Mouse (Mus musculus) liver, embryonic 11.5 days (tissue): ENCODE results near the gene Nqo2. TPM values are rescaled to one million over a fixed set of nuclear protein-coding genes. Genes with fewer than 3 reads are reported as not detected.
A peak's percentile ranks its signal among the peaks of the same experiment; 100 is the strongest.
"Not testable (repeated sequence)": the region's sequence is repeated elsewhere in the genome, so short reads cannot be mapped to it uniquely, and the experiment has no call there.

ENCODE experiments used
- ATAC-seq: fragments of 200-750 bp; cut with Nextera tagmentation; replicated peaks from 2 replicates; pipeline ENCODE4 v1.8.0; 2017; ENCODE audit warnings: moderate number of reproducible peaks, mild to moderate bottlenecking, moderate TSS enrichment, moderate library complexity; ENCODE audit not compliant: low FRiP score
- DNase-seq: peaks from one replicate; pipeline ENCODE4 v3.0.0-alpha.2; 2017; ENCODE audit warnings: low spot score
- H3K27ac ChIP-seq: fragments of 300-500 bp; sonication (generic); 2 replicates; pipeline ENCODE4 v1.5.1; 2014; ENCODE audit warnings: mild to moderate bottlenecking, low read depth, low read length, control low read depth
- H3K27me3 ChIP-seq: fragments of 300-500 bp; sonication (generic); replicated peaks from 2 replicates; pipeline ENCODE4 v1.6.1; 2014; ENCODE audit warnings: low read length, mixed read lengths; ENCODE audit not compliant: control insufficient read depth, insufficient read depth
- H3K36me3 ChIP-seq: fragments of 300-500 bp; sonication (generic); 2 replicates; pipeline ENCODE4 v1.6.1; 2014; ENCODE audit warnings: mild to moderate bottlenecking, low read length, moderate library complexity, mixed read lengths; ENCODE audit not compliant: control insufficient read depth, insufficient read depth
- H3K4me1 ChIP-seq: fragments of 300-500 bp; sonication (generic); replicated peaks from 2 replicates; pipeline ENCODE4 v1.6.1; 2014; ENCODE audit warnings: low read length, mixed read lengths; ENCODE audit not compliant: control insufficient read depth, insufficient read depth
- H3K4me2 ChIP-seq: fragments of 300-500 bp; sonication (generic); 2 replicates; pipeline ENCODE4 v1.6.1; 2014; ENCODE audit warnings: mild to moderate bottlenecking, control low read depth, moderate library complexity
- H3K4me3 ChIP-seq: fragments of 300-500 bp; sonication (generic); 2 replicates; pipeline ENCODE4 v1.5.1; 2014; ENCODE audit warnings: low read depth, low read length, control low read depth
- H3K9ac ChIP-seq: fragments of 300-500 bp; sonication (generic); 2 replicates; pipeline ENCODE4 v1.6.1; 2014; ENCODE audit warnings: low read depth, low read length, control low read depth
- H3K9me3 ChIP-seq: fragments of 300-500 bp; sonication (generic); 2 replicates; pipeline ENCODE4 v1.6.1; 2016; ENCODE audit warnings: low read length, inconsistent platforms, mixed read lengths; ENCODE audit not compliant: control insufficient read depth
- WGBS: fragments of 180-500 bp; shearing (Covaris S2); extraction: QIAGEN DNeasy Blood & Tissue Kit; methylation state at CpG from one replicate; pipeline ENCODE4 v1.1.7; 2014; 5-methylcytosine and 5-hydroxymethylcytosine counted together
- polyA plus RNA-seq: library from polyadenylated mRNA; unstranded; fragments of >200 nt; fragmentation: Nextera tagmentation; extraction: Ambion mirVana; gene quantifications from 2 replicates; pipeline ENCODE4 v1.2.1, GENCODE M21; 2014

The Nqo2 gene
- polyA plus RNA-seq, 1 experiment from 2014 or later = 36.5 TPM

DNA sequence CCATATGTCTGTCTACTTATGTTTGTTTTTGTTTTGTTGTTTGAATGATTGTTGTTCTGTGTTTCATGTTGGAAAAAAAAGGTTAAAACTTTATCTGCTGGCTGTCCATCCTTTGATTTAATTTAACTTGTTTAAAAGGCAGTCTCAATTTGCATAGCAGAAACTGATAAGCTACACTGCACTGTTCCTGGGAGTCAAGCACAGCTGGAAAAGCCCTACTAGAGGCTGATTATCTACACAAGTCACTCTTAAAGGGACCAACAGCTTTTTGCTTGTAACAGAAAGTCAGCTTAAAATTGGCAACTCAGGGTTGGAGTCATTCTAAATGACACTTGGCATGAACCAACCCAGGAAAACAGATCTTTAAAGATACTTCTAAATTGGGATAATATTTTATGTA, 26.9 kb upstream of the Nqo2 start:
- not testable (repeated sequence) for H3K4me3 ChIP-seq, DNase-seq, H3K27ac ChIP-seq, H3K27me3 ChIP-seq, H3K4me2 ChIP-seq, ATAC-seq, H3K4me1 ChIP-seq, H3K9ac ChIP-seq, H3K36me3 ChIP-seq, H3K9me3 ChIP-seq

DNA sequence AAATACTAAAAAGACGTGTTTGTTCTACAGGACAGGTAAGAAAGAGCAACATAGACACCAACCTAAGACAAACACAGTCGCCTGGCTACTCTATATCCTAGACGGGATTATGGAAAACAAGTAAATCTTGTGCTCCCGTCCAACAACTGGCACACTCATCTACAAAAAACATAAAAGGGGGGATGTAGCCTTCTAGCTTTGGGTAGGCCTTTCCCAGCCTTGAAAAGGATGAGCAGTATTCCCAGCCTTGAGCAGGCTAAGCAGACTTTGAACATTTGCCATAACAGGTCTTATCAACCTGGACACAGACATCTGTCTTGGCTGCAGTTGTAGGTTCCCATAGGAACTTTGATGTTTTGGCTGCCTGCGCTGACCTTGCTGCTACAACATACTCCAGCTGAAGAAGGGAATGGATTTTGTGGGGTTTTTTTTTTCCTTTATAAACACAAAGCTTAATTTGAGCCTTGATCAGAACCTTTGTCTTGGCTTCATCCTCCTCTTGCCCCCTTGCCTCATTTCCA, 23.1 kb upstream of the Nqo2 start:
- H3K9ac ChIP-seq = no peak overlapping the region
- 85% methylated on average over 5 of the region's 5 CpGs for WGBS
- DNase-seq = no peak
- H3K27ac ChIP-seq = no peak overlapping the region
- no peak overlapping the region for H3K4me2 ChIP-seq
- no peaks in the 10 kb centered on the region for H3K9me3 ChIP-seq
- H3K4me3 ChIP-seq = no peak overlapping the region
- no peak for ATAC-seq
- H3K27me3 ChIP-seq = no peaks in the 10 kb centered on the region
- H3K36me3 ChIP-seq = no peaks in the 10 kb centered on the region
- no peaks in the 10 kb centered on the region for H3K4me1 ChIP-seq

DNA sequence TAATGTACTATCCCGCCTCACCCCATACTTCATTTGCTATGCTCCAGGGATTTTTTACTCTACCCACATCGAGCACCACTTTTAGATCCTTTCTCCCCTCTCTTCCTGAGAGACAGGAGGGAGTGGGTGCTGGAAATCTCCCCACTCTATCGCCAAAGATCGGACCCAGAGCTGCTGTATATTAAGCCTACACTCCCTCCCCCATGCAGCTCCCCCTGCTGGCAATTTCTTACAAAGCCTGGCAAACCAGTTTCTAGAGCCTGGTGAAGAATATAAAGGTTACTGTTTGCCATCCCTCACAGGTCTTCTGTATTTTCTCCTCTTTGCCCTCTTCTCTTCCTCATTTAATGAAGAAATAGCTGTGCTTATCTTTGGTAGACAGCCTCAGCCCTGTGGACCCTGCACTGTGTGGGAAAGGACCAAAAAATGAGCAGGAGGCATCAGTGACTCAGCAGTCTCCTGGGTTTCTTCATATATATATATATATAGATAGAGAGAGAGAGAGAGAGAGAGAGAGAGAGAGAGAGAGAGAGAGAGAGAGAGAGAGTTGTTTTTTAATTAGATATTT, 22.2 kb upstream of the Nqo2 start:
- WGBS = 41% methylated on average over 4 of the region's 4 CpGs
- Histone ChIP-seq H3K27me3 (no peaks in the 10 kb centered on the region), H3K36me3 (no peaks in the 10 kb centered on the region), H3K4me2 (no peak overlapping the region), H3K4me1 (no peaks in the 10 kb centered on the region), H3K27ac (no peak overlapping the region), H3K9me3 (no peaks in the 10 kb centered on the region), H3K9ac (no peak overlapping the region), H3K4me3 (no peak overlapping the region)
- no peak for DNase-seq
- peak; percentile 53; the same call in 1 of the 2 replicates for ATAC-seq

DNA sequence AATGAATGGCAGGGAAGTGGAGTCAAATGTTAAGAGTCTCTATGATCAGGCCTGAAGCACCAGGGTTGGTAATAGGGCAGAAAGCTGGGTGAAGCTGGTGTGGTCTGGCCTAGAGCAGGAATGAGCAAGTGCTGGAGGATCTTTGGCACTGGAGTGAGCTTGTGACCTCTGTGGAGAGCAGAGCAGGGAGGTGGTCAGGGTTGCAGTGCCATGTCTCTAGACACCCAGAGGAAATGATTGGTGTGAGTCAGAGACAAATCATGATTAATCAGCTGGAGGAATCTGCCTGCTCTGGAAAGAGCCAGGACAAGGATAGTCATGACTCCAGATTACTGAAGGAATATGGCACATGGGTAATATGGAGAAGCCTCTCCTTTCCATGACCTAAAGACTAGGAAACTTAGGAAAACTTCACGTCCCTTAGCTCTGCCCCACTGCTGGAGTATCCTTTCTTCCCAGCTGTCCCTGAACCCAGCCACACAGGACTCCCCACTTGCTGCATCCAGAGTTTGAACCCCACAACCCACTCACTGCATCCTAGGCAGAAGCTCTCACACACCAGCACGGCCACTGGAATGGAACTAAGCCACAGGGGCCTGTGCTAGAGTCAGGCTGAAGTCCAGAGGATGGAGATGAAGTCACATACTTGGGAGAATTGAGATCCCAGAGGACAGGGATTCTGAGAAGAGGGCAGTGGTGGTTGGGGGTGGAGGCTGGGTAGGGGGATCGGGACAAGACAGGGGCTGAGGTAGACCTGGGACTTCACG, 13.0 kb upstream of the Nqo2 start:
- Histone ChIP-seq H3K9me3 (no peaks in the 10 kb centered on the region), H3K9ac (no peak overlapping the region), H3K4me3 (no peak overlapping the region), H3K36me3 (no peaks in the 10 kb centered on the region), H3K27me3 (no peaks in the 10 kb centered on the region), H3K4me1 (no peaks in the 10 kb centered on the region), H3K4me2 (no peak overlapping the region), H3K27ac (no peak overlapping the region)
- no peak for ATAC-seq
- WGBS = 77% methylated on average over 4 of the region's 4 CpGs
- no peak for DNase-seq

DNA sequence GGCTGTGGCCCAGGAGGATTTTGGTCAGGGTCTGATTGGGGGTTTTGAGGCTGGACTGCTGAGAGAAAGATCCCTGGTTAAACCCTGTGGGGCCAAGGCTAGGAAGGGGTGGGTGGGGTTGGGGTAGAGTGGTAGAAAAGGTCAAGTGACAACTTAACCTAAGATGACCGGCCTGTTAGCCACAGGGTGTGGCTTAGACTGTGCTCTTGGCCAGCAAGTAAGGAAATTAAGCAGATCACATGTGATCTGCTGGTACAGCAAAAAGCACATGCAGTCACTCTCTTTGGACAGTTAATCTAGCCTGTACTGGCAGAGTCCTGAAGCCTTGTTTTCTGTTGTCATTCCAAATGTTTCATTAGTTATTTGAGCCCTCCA, 12.4 kb upstream of the Nqo2 start:
- 55% methylated on average over 1 of the region's 1 CpGs for WGBS
- H3K9ac ChIP-seq = no peak overlapping the region
- ATAC-seq (no peak), DNase-seq (no peak)
- no peaks in the 10 kb centered on the region for H3K9me3 ChIP-seq
- H3K27me3 ChIP-seq = no peaks in the 10 kb centered on the region
- H3K4me1 ChIP-seq = no peaks in the 10 kb centered on the region
- H3K4me2 ChIP-seq = no peak overlapping the region
- H3K36me3 ChIP-seq = no peaks in the 10 kb centered on the region
- H3K4me3 ChIP-seq = no peak overlapping the region
- no peak overlapping the region for H3K27ac ChIP-seq

DNA sequence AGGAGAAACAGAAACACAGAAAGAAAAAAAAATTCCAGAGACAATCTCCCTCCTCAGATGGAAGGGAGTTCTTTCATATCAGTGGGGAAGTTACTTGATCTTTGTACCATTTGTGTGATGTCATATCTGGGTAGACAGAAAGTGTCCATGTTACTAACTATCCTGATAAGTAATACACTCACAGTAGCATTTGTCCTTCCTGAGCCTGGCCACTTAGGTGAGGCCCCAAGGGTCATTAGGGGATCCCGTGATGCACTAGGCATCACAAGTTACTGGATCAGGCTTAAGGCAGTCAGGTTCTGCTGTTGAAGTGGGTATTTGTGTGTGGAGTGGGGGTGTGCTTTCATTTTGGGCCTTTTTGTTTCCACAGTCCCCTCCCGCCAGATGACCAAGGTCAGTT, 11.5 kb upstream of the Nqo2 start:
- H3K4me2 ChIP-seq = no peak overlapping the region
- H3K9ac ChIP-seq = no peak overlapping the region
- H3K4me1 ChIP-seq = no peaks in the 10 kb centered on the region
- DNase-seq = no peak
- no peaks in the 10 kb centered on the region for H3K27me3 ChIP-seq
- H3K9me3 ChIP-seq = no peaks in the 10 kb centered on the region
- 84% methylated on average over 2 of the region's 2 CpGs for WGBS
- no peak overlapping the region for H3K27ac ChIP-seq
- H3K36me3 ChIP-seq = no peaks in the 10 kb centered on the region
- no peak for ATAC-seq
- no peak overlapping the region for H3K4me3 ChIP-seq

DNA sequence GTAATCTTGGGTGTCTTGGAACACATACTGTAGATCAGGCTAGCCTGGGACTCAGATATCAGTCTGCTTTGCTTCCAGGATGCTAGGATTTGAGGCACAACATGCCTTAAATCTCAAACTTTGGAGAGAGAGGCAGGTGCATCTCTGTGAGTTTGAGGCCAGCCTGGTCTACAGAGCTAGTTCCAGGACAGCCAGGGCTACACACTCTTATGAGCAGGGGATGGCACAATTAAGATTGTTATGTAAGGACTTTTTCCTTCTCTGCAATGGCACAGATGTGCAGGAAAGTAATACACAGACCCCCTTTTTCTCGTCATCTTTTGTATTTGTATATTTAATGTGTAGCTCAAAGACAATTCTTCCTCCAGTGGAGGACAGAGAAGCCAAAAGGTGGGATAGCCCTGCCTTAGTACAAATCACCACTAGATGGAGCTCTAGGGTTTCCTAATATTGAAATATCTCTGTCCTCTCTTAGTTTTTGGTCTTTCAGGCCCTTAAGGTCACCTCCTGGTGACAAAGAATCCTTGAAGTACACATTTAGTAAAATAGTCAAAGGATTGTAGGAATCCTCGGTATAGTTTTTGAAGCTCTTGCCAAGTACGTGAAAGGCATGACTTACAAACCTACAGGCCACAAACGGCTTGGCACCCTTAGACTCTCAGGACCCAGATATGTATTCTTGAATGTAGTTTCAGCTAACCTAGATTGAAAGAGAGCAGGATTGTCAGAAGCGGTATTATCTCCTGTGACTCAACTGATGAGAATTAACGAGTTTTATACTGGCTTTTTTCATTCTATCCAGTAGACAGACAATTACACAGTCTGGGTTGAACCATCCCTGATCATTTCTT, 7.7 kb upstream of the Nqo2 start:
- H3K27me3 ChIP-seq = no peaks in the 10 kb centered on the region
- no peaks in the 10 kb centered on the region for H3K4me1 ChIP-seq
- H3K27ac ChIP-seq = no peak overlapping the region
- no peak overlapping the region for H3K4me3 ChIP-seq
- 39% methylated on average over 6 of the region's 6 CpGs for WGBS
- H3K36me3 ChIP-seq = no peaks in the 10 kb centered on the region
- H3K9me3 ChIP-seq = no peaks in the 10 kb centered on the region
- ATAC-seq = no peak; the same call in 1 of the 2 replicates
- H3K9ac ChIP-seq = no peak overlapping the region
- DNase-seq = no peak
- H3K4me2 ChIP-seq = no peak overlapping the region

DNA sequence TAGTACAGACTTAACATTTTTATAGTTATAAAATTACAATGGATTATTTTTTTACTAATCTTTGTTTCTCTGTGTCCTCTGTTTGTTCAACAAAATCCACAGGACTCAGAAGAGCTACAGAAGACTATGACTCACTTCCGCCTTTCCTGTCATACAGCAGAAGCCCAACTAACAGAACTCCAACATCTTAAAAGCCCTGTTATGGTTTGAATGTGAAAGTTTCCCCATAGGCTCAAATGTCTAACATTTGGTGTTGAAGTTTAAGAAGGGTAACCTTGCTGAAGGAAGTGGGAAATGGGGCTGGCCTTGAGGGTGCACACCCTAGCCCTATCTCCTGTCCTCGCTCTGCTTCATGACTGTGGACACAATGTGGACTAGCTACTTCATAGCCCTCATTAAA, 4.7 kb upstream of the Nqo2 start:
- 85% methylated on average over 2 of the region's 2 CpGs for WGBS
- ATAC-seq = no peak
- no peaks in the 10 kb centered on the region for H3K4me1 ChIP-seq

More for the DNA sequence above, 4.7 kb upstream of the Nqo2 start:
- H3K36me3 ChIP-seq = no peaks in the 10 kb centered on the region
- H3K4me2 ChIP-seq = no peak overlapping the region
- no peak overlapping the region for H3K9ac ChIP-seq
- no peaks in the 10 kb centered on the region for H3K27me3 ChIP-seq
- no peak overlapping the region for H3K4me3 ChIP-seq
- H3K9me3 ChIP-seq = no peaks in the 10 kb centered on the region
- no peak overlapping the region for H3K27ac ChIP-seq
- DNase-seq = no peak
